Mouse (Mus musculus): ENCODE data around the gene Cdk2ap1. TPM values are rescaled to one million over a fixed set of nuclear protein-coding genes. Genes with fewer than 3 reads are reported as not detected.
"Not testable (repeated sequence)": the region's sequence is repeated elsewhere in the genome, so short reads cannot be mapped to it uniquely, and the experiment has no call there.

The Cdk2ap1 gene
- polyA plus RNA-seq, 1 experiment, result 125 TPM

DNA sequence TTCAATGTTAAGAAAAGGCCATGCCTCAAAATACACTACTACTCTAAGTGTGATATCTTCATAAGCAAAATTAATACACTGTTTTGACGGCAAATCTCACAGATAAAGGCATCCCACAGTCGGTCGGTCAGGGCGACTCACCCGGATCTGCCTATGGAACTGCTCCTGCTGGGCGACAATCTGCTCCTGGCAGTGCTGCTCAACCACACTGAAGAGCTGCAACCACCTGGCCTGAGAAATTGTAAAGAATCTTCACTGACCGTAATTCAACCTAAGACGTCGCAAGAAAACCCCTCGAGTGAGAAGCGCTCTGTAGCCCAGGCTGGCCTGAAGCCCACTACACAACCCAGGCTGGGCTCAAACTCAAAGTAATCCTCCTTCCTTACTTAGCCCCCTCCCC lies 46.9 kb downstream of the Cdk2ap1 start:
- Histone ChIP-seq H3K4me1 (ENCODE audit: control insufficient read depth, insufficient read depth, low read length) (no peaks in the 10 kb centered on the region), H3K36me3 (ENCODE audit: control insufficient read depth, insufficient read depth, low read length, poor library complexity, severe bottlenecking) (peaks cover 4% of the 10 kb centered on the region; the same call in 1 of the 2 replicates), H3K27me3 (ENCODE audit: control insufficient read depth, insufficient read depth, low read length, poor library complexity, severe bottlenecking) (no peaks in the 10 kb centered on the region), H3K9ac (ENCODE audit: low read depth, poor library complexity, severe bottlenecking) (no peak overlapping the region), H3K4me3 (ENCODE audit: low read depth, low read length) (no peak overlapping the region), H3K27ac (ENCODE audit: insufficient read depth, low read length) (no peak overlapping the region), H3K9me3 (replicated peaks; ENCODE audit: control insufficient read depth, insufficient read depth, low read length, poor library complexity, severe bottlenecking) (no peaks in the 10 kb centered on the region)
- no peak for TF ChIP-seq EP300 (IDR thresholded peaks at IDR 0.05; ENCODE audit: insufficient read depth, low read depth, low read length)
- no peak for TF ChIP-seq CTCF (IDR thresholded peaks at IDR 0.05; ENCODE audit: low read depth, low read length)
- TF ChIP-seq POLR2A (IDR thresholded peaks at IDR 0.05; ENCODE audit: insufficient read depth, low read length), result no peak

DNA sequence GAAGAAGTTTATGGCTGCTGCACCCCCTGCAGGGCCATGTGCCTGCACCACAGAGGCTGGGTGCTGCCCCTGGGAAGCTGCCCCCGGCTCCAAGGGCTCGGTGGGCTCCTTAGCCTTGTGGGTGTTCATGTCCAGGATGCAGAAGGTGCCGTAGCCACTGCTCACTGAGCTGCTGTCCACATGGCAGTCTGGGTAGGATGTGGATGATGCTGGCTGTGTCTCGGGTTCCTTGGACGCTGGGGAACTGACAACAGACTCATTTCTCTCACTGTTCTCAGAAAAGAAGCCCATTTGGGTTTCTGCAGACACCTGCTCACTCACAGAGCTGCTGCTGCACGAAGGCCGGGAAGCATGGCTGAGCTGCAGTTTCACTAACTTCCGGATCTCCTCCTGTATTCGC lies 47.4 kb downstream of the Cdk2ap1 start:
- H3K9me3 ChIP-seq (replicated peaks; ENCODE audit: control insufficient read depth, insufficient read depth, low read length, poor library complexity, severe bottlenecking), result no peaks in the 10 kb centered on the region
- H3K9ac ChIP-seq (ENCODE audit: low read depth, poor library complexity, severe bottlenecking), result no peak overlapping the region
- no peak overlapping the region for H3K4me3 ChIP-seq (ENCODE audit: low read depth, low read length)
- TF ChIP-seq EP300 (IDR thresholded peaks at IDR 0.05; ENCODE audit: insufficient read depth, low read depth, low read length) (no peak), POLR2A (IDR thresholded peaks at IDR 0.05; ENCODE audit: insufficient read depth, low read length) (no peak), CTCF (IDR thresholded peaks at IDR 0.05; ENCODE audit: low read depth, low read length) (no peak)
- no peak overlapping the region for H3K27ac ChIP-seq (ENCODE audit: insufficient read depth, low read length)
- no peaks in the 10 kb centered on the region for H3K27me3 ChIP-seq (ENCODE audit: control insufficient read depth, insufficient read depth, low read length, poor library complexity, severe bottlenecking)
- no peaks in the 10 kb centered on the region for H3K4me1 ChIP-seq (ENCODE audit: control insufficient read depth, insufficient read depth, low read length)
- H3K36me3 ChIP-seq (ENCODE audit: control insufficient read depth, insufficient read depth, low read length, poor library complexity, severe bottlenecking), result peaks cover 2% of the 10 kb centered on the region; the same call in 1 of the 2 replicates

DNA sequence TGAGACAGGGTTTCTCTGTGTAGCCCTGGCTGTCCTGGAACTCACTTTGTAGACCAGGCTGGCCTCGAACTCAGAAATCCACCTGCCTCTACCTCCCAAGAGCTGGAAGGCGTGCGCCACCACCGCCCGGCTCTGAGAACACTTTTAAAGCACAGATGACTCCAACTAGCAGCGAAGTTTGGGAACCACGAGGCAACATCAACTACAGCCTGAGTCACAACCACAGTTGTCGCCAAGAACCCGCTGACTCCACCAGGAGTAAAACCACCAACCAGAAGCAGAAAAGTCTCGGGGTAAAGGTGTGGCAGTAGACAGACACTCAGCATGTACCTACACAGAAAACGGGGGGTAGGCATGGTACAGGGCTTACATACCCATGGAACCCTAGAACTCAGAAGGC lies 52.8 kb downstream of the Cdk2ap1 start:
- Histone ChIP-seq H3K27ac (ENCODE audit: insufficient read depth, low read length) (no peak overlapping the region), H3K4me3 (ENCODE audit: low read depth, low read length) (no peak overlapping the region), H3K36me3 (ENCODE audit: control insufficient read depth, insufficient read depth, low read length, poor library complexity, severe bottlenecking) (peaks cover 2% of the 10 kb centered on the region; the same call in 1 of the 2 replicates), H3K4me1 (ENCODE audit: control insufficient read depth, insufficient read depth, low read length) (no peaks in the 10 kb centered on the region), H3K9ac (ENCODE audit: low read depth, poor library complexity, severe bottlenecking) (no peak overlapping the region), H3K9me3 (replicated peaks; ENCODE audit: control insufficient read depth, insufficient read depth, low read length, poor library complexity, severe bottlenecking) (no peaks in the 10 kb centered on the region), H3K27me3 (ENCODE audit: control insufficient read depth, insufficient read depth, low read length, poor library complexity, severe bottlenecking) (no peaks in the 10 kb centered on the region)
- TF ChIP-seq EP300 (IDR thresholded peaks at IDR 0.05; ENCODE audit: insufficient read depth, low read depth, low read length) (no peak), CTCF (IDR thresholded peaks at IDR 0.05; ENCODE audit: low read depth, low read length) (no peak), POLR2A (IDR thresholded peaks at IDR 0.05; ENCODE audit: insufficient read depth, low read length) (no peak)

DNA sequence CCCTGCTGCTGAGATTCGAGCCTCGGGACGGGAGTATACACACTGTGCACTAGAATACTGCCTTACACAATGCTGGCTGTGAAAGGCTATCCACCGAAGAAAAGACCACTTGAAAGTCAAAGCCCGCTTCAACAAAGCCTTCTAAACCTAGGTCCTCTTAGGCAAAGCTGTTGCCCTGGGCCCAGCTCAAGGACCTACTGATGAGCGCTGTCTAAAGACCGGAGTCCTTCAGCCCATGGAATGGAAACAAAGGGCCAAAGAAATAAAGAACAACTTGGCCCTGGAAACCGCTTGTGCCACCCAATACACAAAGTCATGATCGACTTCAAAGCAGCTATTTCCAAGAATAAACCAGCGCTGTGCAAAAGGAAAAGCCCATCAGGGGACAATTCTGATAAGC lies 53.7 kb downstream of the Cdk2ap1 start:
- H3K9ac ChIP-seq (ENCODE audit: low read depth, poor library complexity, severe bottlenecking), result no peak overlapping the region
- no peak overlapping the region for H3K4me3 ChIP-seq (ENCODE audit: low read depth, low read length)
- H3K27me3 ChIP-seq (ENCODE audit: control insufficient read depth, insufficient read depth, low read length, poor library complexity, severe bottlenecking), result no peaks in the 10 kb centered on the region
- TF ChIP-seq EP300 (IDR thresholded peaks at IDR 0.05; ENCODE audit: insufficient read depth, low read depth, low read length) (no peak), POLR2A (IDR thresholded peaks at IDR 0.05; ENCODE audit: insufficient read depth, low read length) (no peak), CTCF (IDR thresholded peaks at IDR 0.05; ENCODE audit: low read depth, low read length) (no peak)
- H3K9me3 ChIP-seq (replicated peaks; ENCODE audit: control insufficient read depth, insufficient read depth, low read length, poor library complexity, severe bottlenecking), result no peaks in the 10 kb centered on the region
- H3K4me1 ChIP-seq (ENCODE audit: control insufficient read depth, insufficient read depth, low read length), result no peaks in the 10 kb centered on the region
- no peaks in the 10 kb centered on the region for H3K36me3 ChIP-seq (ENCODE audit: control insufficient read depth, insufficient read depth, low read length, poor library complexity, severe bottlenecking)
- no peak overlapping the region for H3K27ac ChIP-seq (ENCODE audit: insufficient read depth, low read length)

DNA sequence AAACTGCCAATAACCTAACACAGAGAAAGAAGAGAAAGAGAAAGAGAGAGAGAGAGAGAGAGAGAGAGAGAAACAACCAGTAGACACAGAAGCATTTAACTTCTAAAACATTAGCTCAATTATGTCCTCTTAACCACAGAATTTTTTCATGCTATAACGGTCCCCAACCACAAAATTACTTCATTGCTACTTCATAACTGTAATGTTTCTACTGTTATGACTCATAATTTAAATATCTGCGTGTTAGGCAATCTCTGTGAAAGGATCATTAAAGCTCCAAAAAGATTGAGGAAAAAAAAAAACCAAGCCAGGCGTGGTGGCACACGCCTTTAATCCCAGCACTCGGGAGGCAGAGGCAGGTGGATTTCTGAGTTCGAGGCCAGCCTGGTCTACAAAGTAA lies 60.0 kb downstream of the Cdk2ap1 start:
- not testable (repeated sequence) for H3K36me3 ChIP-seq (ENCODE audit: control insufficient read depth, insufficient read depth, low read length, poor library complexity, severe bottlenecking); H3K27ac ChIP-seq (ENCODE audit: insufficient read depth, low read length); H3K4me1 ChIP-seq (ENCODE audit: control insufficient read depth, insufficient read depth, low read length); H3K9me3 ChIP-seq (replicated peaks; ENCODE audit: control insufficient read depth, insufficient read depth, low read length, poor library complexity, severe bottlenecking); H3K27me3 ChIP-seq (ENCODE audit: control insufficient read depth, insufficient read depth, low read length, poor library complexity, severe bottlenecking); H3K9ac ChIP-seq (ENCODE audit: low read depth, poor library complexity, severe bottlenecking); H3K4me3 ChIP-seq (ENCODE audit: low read depth, low read length)

DNA sequence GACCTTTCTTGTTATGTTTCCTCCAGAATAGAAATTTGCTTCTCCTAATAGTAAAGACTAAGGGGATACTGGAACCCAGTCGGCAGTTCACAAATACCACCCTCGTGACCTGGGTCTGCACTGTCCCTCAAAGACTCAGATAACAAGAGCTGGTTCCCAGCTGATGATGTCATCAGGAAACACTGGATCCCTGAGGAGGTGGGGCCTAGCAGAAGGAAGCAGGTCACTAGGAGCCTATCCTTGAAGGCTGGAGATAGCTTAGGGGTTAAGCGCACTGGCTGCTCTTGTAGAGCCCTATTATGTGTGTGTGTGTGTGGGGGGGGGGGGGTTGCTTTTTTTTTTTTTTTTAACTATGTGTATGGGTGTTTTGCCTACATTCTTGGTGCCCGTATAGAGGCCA lies 62.8 kb downstream of the Cdk2ap1 start:
- H3K36me3 ChIP-seq (ENCODE audit: control insufficient read depth, insufficient read depth, low read length, poor library complexity, severe bottlenecking), result peaks cover 5% of the 10 kb centered on the region; the same call in 1 of the 2 replicates
- H3K27me3 ChIP-seq (ENCODE audit: control insufficient read depth, insufficient read depth, low read length, poor library complexity, severe bottlenecking), result no peaks in the 10 kb centered on the region
- no peak overlapping the region for H3K4me3 ChIP-seq (ENCODE audit: low read depth, low read length)
- H3K27ac ChIP-seq (ENCODE audit: insufficient read depth, low read length), result no peak overlapping the region
- H3K9me3 ChIP-seq (replicated peaks; ENCODE audit: control insufficient read depth, insufficient read depth, low read length, poor library complexity, severe bottlenecking), result no peaks in the 10 kb centered on the region
- H3K4me1 ChIP-seq (ENCODE audit: control insufficient read depth, insufficient read depth, low read length), result no peaks in the 10 kb centered on the region
- TF ChIP-seq POLR2A (IDR thresholded peaks at IDR 0.05; ENCODE audit: insufficient read depth, low read length) (no peak), CTCF (IDR thresholded peaks at IDR 0.05; ENCODE audit: low read depth, low read length) (no peak), EP300 (IDR thresholded peaks at IDR 0.05; ENCODE audit: insufficient read depth, low read depth, low read length) (no peak)
- no peak overlapping the region for H3K9ac ChIP-seq (ENCODE audit: low read depth, poor library complexity, severe bottlenecking)
